Mouse (Mus musculus): ENCODE results near the gene Vcl. TPM values are rescaled to one million over a fixed set of nuclear protein-coding genes. Genes with fewer than 3 reads are reported as not detected.

Vcl gene
- total and polyA plus RNA-seq, 3 experiments = 2.1 to 4.6 (median 4.5) TPM

DNA sequence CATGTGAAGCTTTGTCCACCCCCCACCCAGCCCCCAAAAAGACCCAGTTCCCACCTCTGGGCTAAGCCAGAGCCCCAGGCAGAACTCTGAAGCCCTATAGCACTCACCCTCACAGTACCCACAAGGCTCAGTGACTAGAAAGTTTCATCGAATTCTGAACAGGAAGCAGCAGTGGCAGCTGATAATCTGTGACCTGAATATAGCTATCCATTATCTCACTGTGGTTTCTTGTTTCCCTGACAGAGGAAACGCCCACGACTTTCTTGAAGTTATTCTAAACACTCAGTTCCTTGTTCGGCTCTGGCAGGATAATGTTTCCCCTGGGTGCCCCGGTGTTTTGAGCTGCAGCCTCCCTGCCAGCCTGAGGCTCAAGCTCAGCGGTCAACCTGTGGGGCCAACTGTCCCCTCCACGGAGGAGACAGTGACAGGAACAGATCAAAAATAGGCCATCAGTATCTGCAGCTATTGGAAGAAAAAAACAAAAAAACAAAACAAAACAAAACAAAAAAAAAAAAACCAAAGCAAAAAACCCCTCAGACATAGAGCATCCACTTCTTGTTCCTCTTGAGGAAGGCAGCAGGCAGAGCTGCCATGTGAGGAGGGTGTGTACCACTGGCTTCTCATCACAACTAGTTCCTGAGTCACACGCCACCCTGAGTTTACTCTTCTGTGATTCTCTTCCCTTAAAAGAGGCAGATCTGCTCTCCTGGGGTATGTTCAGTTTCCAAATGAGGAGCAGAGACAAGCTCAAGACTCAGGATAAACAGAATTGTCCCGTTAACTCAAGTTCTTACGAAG, 43.9 kb upstream of the Vcl start (continued):
- TF ChIP-seq ZKSCAN1 (IDR thresholded peaks at IDR 0.05; ENCODE audit: borderline replicate concordance, low read depth, low read length) (no peak), ZNF384 (IDR thresholded peaks at IDR 0.05; ENCODE audit: low read depth, low read length) (peak; percentile 48), MYC (IDR thresholded peaks at IDR 0.05; ENCODE audit: low read depth, low read length) (no peak), JUN (IDR thresholded peaks at IDR 0.05; ENCODE audit: insufficient read depth, low read depth, low read length) (peak; percentile 56; the same call in 1 of the 2 replicates), BHLHE40 (IDR thresholded peaks at IDR 0.05; ENCODE audit: low read depth, low read length) (peak; percentile 48)

DNA sequence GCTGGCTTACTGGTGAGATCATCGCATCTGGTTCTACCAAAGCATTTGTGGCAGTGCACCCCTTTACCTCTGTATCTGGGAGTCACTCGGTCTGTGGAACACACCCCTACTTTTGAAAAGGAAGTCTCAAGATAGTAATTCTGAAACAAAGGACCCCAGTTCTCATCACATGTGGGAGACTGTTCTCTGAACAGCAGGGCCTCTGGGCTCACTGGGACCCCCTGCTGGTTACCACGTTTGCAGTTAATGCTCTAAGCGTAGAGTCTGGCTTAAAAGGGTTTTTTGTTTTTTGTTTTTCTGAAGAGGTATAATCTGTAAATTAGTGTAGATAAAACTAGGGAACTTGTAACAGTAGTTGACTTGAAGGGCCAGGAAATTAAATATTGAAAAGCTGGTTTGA, 42.9 kb upstream of the Vcl start:
- H3K27ac ChIP-seq (ENCODE audit: insufficient read depth, low read depth) = no peak overlapping the region
- H3K79me2 ChIP-seq (replicated peaks; ENCODE audit: control insufficient read depth, extremely low read depth, insufficient read depth, poor library complexity, severe bottlenecking) = no peaks in the 10 kb centered on the region
- peak; percentile 79 for DNase-seq (ENCODE audit: extremely low read depth)
- no peaks in the 10 kb centered on the region for H3K36me3 ChIP-seq (replicated peaks in 1 of 2; ENCODE audit: control insufficient read depth in 1 of 2, insufficient read depth in 1 of 2, low read length in 1 of 2)
- dilution Hi-C loops (cut with MboI; ENCODE audit: extremely low pct_ligation_motif_present, extremely low pct_unique_long_range_greater_than_20kb, low sequenced_read_pairs) = no loop called here
- peak overlapping the region in 1 of 3 experiments; percentile 18 for H3K4me3 ChIP-seq (replicated peaks in 1 of 3; ENCODE audit: low read depth in 2 of 3, low read length in 2 of 3, poor library complexity in 1 of 3)
- no peaks in the 10 kb centered on the region for H3K27me3 ChIP-seq (replicated peaks)
- H3K9me3 ChIP-seq (replicated peaks; ENCODE audit: low read length) = no peaks in the 10 kb centered on the region
- H3K4me1 ChIP-seq (ENCODE audit: control insufficient read depth in 1 of 2, insufficient read depth in 2 of 2) = peaks cover 6 to 33% of the 10 kb centered on the region in 2 experiments; a peak in 3 of 4 replicates
- in situ Hi-C loops (cut with MboI; ENCODE audit: low pct_ligation_motif_present, low pct_unique_long_range_greater_than_20kb, low sequenced_read_pairs) = loop anchor here (10.0 kb wide), 1 partner anchor 109 kb away; no protein-coding TSS in a partner anchor
- peak overlapping the region; percentile 46 for H3K4me2 ChIP-seq (ENCODE audit: insufficient read depth, low read depth, poor library complexity, severe bottlenecking)
- 0 out of 2 replicates have a peak overlapping the region, but pooled peaks have one; percentile 0 for H3K9ac ChIP-seq (ENCODE audit: insufficient read depth, low read depth)
- TF ChIP-seq ZKSCAN1 (IDR thresholded peaks at IDR 0.05; ENCODE audit: borderline replicate concordance, low read depth, low read length) = no peak
- TF ChIP-seq NELFE (IDR thresholded peaks at IDR 0.05; ENCODE audit: low read depth, low read length) = no peak
- TF ChIP-seq CTCF (conservative IDR thresholded peaks at IDR 0.05 in 1 of 2, IDR thresholded peaks at IDR 0.05 in 1 of 2; ENCODE audit: low read depth in 2 of 2, low read length in 2 of 2) = peak; percentile 61 to 77
- TF ChIP-seq RCOR1 (conservative IDR thresholded peaks at IDR 0.05; ENCODE audit: low read depth, low read length) = no peak
- no peak for TF ChIP-seq ETS1 (conservative IDR thresholded peaks at IDR 0.05; ENCODE audit: low read depth, low read length)
- no peak for TF ChIP-seq ZC3H11A (IDR thresholded peaks at IDR 0.05; ENCODE audit: low read depth, low read length)
- TF ChIP-seq GABPA (IDR thresholded peaks at IDR 0.05; ENCODE audit: insufficient replicate concordance, low read depth, low read length) = no peak
- TF ChIP-seq MAFK (IDR thresholded peaks at IDR 0.05; ENCODE audit: insufficient replicate concordance, low read length) = no peak
- no peak for TF ChIP-seq CHD1 (IDR thresholded peaks at IDR 0.05; ENCODE audit: low read depth, low read length)
- TF ChIP-seq JUN (IDR thresholded peaks at IDR 0.05; ENCODE audit: insufficient read depth, low read depth, low read length) = no peak; the same call in 1 of the 2 replicates
- no peak for TF ChIP-seq PAX5 (IDR thresholded peaks at IDR 0.05; ENCODE audit: low read length)
- no peak for TF ChIP-seq ZNF384 (IDR thresholded peaks at IDR 0.05; ENCODE audit: low read depth, low read length)
- no peak for TF ChIP-seq EP300 (IDR thresholded peaks at IDR 0.05; ENCODE audit: low read length)
- TF ChIP-seq POLR2AphosphoS2 (IDR thresholded peaks at IDR 0.05; ENCODE audit: low read depth, low read length) = no peak
- TF ChIP-seq USF2 (conservative IDR thresholded peaks at IDR 0.05; ENCODE audit: low read depth, low read length) = no peak
- 0 out of 2 replicates have a peak, but pooled peaks have one; percentile 40 for TF ChIP-seq MEF2A (IDR thresholded peaks at IDR 0.05; ENCODE audit: borderline replicate concordance, low read depth, low read length)
- peak; percentile 42; the same call in 1 of the 2 replicates for TF ChIP-seq MXI1 (IDR thresholded peaks at IDR 0.05; ENCODE audit: low read depth, low read length)
- TF ChIP-seq IRF4 (IDR thresholded peaks at IDR 0.05; ENCODE audit: low read depth, low read length) = peak; percentile 61; the same call in 1 of the 2 replicates
- TF ChIP-seq ZMIZ1 (IDR thresholded peaks at IDR 0.05; ENCODE audit: low read depth, low read length) = no peak
- TF ChIP-seq UBTF (IDR thresholded peaks at IDR 0.05; ENCODE audit: low read depth, low read length) = no peak
- 0 out of 2 replicates have a peak, but pooled peaks have one; percentile 37 for TF ChIP-seq BHLHE40 (IDR thresholded peaks at IDR 0.05; ENCODE audit: low read depth, low read length)
- TF ChIP-seq SMC3 (IDR thresholded peaks at IDR 0.05; ENCODE audit: low read depth, low read length) = peak; percentile 56
- peak; percentile 41 for TF ChIP-seq RAD21 (IDR thresholded peaks at IDR 0.05; ENCODE audit: low read depth, low read length)
- TF ChIP-seq MYC (IDR thresholded peaks at IDR 0.05; ENCODE audit: low read depth, low read length) = peak; percentile 53; the same call in 1 of the 2 replicates
- no peak for TF ChIP-seq USF1 (IDR thresholded peaks at IDR 0.05; ENCODE audit: low read depth, low read length)
- no peak for TF ChIP-seq MAZ (IDR thresholded peaks at IDR 0.05; ENCODE audit: low read depth, low read length)
- no peak for TF ChIP-seq E2F4 (IDR thresholded peaks at IDR 0.05; ENCODE audit: insufficient replicate concordance, low read depth, low read length)
- no peak for TF ChIP-seq MAX (IDR thresholded peaks at IDR 0.05; ENCODE audit: low read length)
- no peak for TF ChIP-seq TBP (conservative IDR thresholded peaks at IDR 0.05; ENCODE audit: low read depth, low read length)
- no peak for TF ChIP-seq ELF1 (IDR thresholded peaks at IDR 0.05; ENCODE audit: low read depth, low read length)
- no peak for TF ChIP-seq CHD2 (IDR thresholded peaks at IDR 0.05; ENCODE audit: low read length)
- no peak for TF ChIP-seq HCFC1 (IDR thresholded peaks at IDR 0.05; ENCODE audit: low read depth, low read length)
- TF ChIP-seq SIN3A (IDR thresholded peaks at IDR 0.05; ENCODE audit: low read length) = no peak
- TF ChIP-seq TCF12 (IDR thresholded peaks at IDR 0.05; ENCODE audit: low read depth, low read length) = no peak

Data from CH12.LX (cell line).